In genomic region chr10:68158555-68158954, GRCm38 (mm10) we compare ENCODE assay signal across 21 mouse cellular contexts.
DNase-seq lines count a peak whose midpoint lies in the region; ATAC-seq and TF ChIP-seq lines count a peak whose summit lies in the region.
"Had no signal": no experiment of that assay in that cellular context is flagged by ENCODE, and none has a peak within 500 bp of the region (broad histone marks: within the 10 kb centered on the region; RNA-seq: fewer than 3 reads in every experiment).

No protein-coding gene starts in this region.

- peak overlapping the region; percentile 56 for H3K27ac ChIP-seq in heart, embryonic 13.5 days (replicated peaks)
- no peak overlapping the region for H3K27ac ChIP-seq in intestine, embryonic 14.5 days (ENCODE audit: low read depth)
- H3K27ac ChIP-seq in liver, embryonic 14.5 days, result peak overlapping the region; percentile 22; the same call in 1 of the 2 replicates
- H3K27ac ChIP-seq in stomach, embryonic 16.5 days (ENCODE audit: low read length), result no peak overlapping the region
- H3K27ac ChIP-seq: embryonic facial prominence, embryonic 13.5 days; kidney, embryonic 15.5 days had no signal

- no peaks in the 10 kb centered on the region for H3K27me3 ChIP-seq in heart, embryonic 13.5 days (replicated peaks)
- H3K27me3 ChIP-seq in intestine, embryonic 14.5 days (replicated peaks; ENCODE audit: control insufficient read depth, insufficient read depth, low read length), result no peaks in the 10 kb centered on the region
- H3K27me3 ChIP-seq in liver, embryonic 14.5 days (ENCODE audit: control insufficient read depth, insufficient read depth, low read length), result no peaks in the 10 kb centered on the region
- no peaks in the 10 kb centered on the region for H3K27me3 ChIP-seq in stomach, embryonic 16.5 days (ENCODE audit: control insufficient read depth, insufficient read depth, low read length)
- H3K27me3 ChIP-seq: CH12.LX; embryonic facial prominence, embryonic 13.5 days; heart, embryonic 12.5 days; kidney, embryonic 15.5 days had no signal

- H3K9me3 ChIP-seq in heart, embryonic 13.5 days, result no peaks in the 10 kb centered on the region
- no peaks in the 10 kb centered on the region for H3K9me3 ChIP-seq in intestine, embryonic 14.5 days (ENCODE audit: control insufficient read depth, low read length)
- no peaks in the 10 kb centered on the region for H3K9me3 ChIP-seq in liver, embryonic 14.5 days (ENCODE audit: control insufficient read depth, low read length)
- H3K9me3 ChIP-seq in stomach, embryonic 16.5 days (replicated peaks; ENCODE audit: control insufficient read depth, low read length), result no peaks in the 10 kb centered on the region
- H3K9me3 ChIP-seq: embryonic facial prominence, embryonic 13.5 days; heart, embryonic 12.5 days; kidney, embryonic 15.5 days; limb, embryonic 10.5 days had no signal

- 29% methylated on average over 5 of the region's 5 CpGs for WGBS in heart, embryonic 13.5 days
- WGBS in intestine, embryonic 14.5 days, result 52% methylated on average over 5 of the region's 5 CpGs
- 24% methylated on average over 5 of the region's 5 CpGs for WGBS in liver, embryonic 14.5 days (ENCODE audit: insufficient replicate concordance)
- 45% methylated on average over 5 of the region's 5 CpGs for WGBS in stomach, embryonic 16.5 days

- H3K4me3 ChIP-seq in heart, embryonic 13.5 days, result no peak overlapping the region
- H3K4me3 ChIP-seq in intestine, embryonic 14.5 days (ENCODE audit: low read depth, low read length), result no peak overlapping the region
- peak overlapping the region in 1 of 2 experiments; percentile 33; a peak in 2 of 4 replicates for H3K4me3 ChIP-seq in liver, embryonic 14.5 days (ENCODE audit: insufficient read depth in 1 of 2, low read depth in 2 of 2, low read length in 2 of 2)
- no peak overlapping the region for H3K4me3 ChIP-seq in stomach, embryonic 16.5 days (replicated peaks; ENCODE audit: low read length)
- H3K4me3 ChIP-seq: embryonic facial prominence, embryonic 13.5 days; heart, embryonic 12.5 days; kidney, embryonic 15.5 days; limb, embryonic 10.5 days had no signal

- H3K9ac ChIP-seq in heart, embryonic 13.5 days, result no peak overlapping the region
- no peak overlapping the region for H3K9ac ChIP-seq in intestine, embryonic 14.5 days (ENCODE audit: low read length)
- H3K9ac ChIP-seq in liver, embryonic 14.5 days (replicated peaks), result no peak overlapping the region; the same call in 1 of the 2 replicates
- H3K9ac ChIP-seq in stomach, embryonic 16.5 days (ENCODE audit: low read length), result no peak overlapping the region
- H3K9ac ChIP-seq: embryonic facial prominence, embryonic 13.5 days; heart, embryonic 12.5 days; kidney, embryonic 15.5 days had no signal

- no peaks in the 10 kb centered on the region for H3K36me3 ChIP-seq in heart, embryonic 13.5 days
- no peaks in the 10 kb centered on the region; the same call in 1 of the 2 replicates for H3K36me3 ChIP-seq in intestine, embryonic 14.5 days (ENCODE audit: control insufficient read depth, insufficient read depth, low read length)
- H3K36me3 ChIP-seq in liver, embryonic 14.5 days (replicated peaks; ENCODE audit: control insufficient read depth, insufficient read depth, low read depth), result no peaks in the 10 kb centered on the region
- H3K36me3 ChIP-seq in stomach, embryonic 16.5 days (ENCODE audit: control insufficient read depth, insufficient read depth, low read length), result no peaks in the 10 kb centered on the region
- H3K36me3 ChIP-seq: heart, embryonic 12.5 days had no signal

- H3K4me1 ChIP-seq in heart, embryonic 13.5 days, result peaks cover 54% of the 10 kb centered on the region
- no peaks in the 10 kb centered on the region; the same call in 1 of the 2 replicates for H3K4me1 ChIP-seq in intestine, embryonic 14.5 days (replicated peaks; ENCODE audit: control insufficient read depth, insufficient read depth, low read length)
- H3K4me1 ChIP-seq in liver, embryonic 14.5 days (replicated peaks; ENCODE audit: control insufficient read depth in 2 of 2, insufficient read depth in 2 of 2, low read length in 1 of 2), result peaks cover 58 to 60% of the 10 kb centered on the region in 2 experiments
- H3K4me1 ChIP-seq in stomach, embryonic 16.5 days (ENCODE audit: control insufficient read depth, insufficient read depth, low read length), result 0 out of 2 replicates have a peak, but pooled peaks cover 11% of the 10 kb centered on the region

- no peak for ATAC-seq in heart, embryonic 13.5 days (ENCODE audit: extremely low read depth, insufficient number of reproducible peaks, low FRiP score, low TSS enrichment)
- peak; percentile 55; the same call in 1 of the 2 replicates for ATAC-seq in intestine, embryonic 14.5 days (replicated peaks; ENCODE audit: low FRiP score, low TSS enrichment, low read depth)
- no peak for ATAC-seq in liver, embryonic 14.5 days (ENCODE audit: insufficient read depth)
- ATAC-seq in stomach, embryonic 16.5 days (ENCODE audit: insufficient read depth, low FRiP score), result peak; percentile 63; the same call in 1 of the 2 replicates
- ATAC-seq: forebrain, embryonic 16.5 days; midbrain, embryonic 16.5 days had no signal

- H3K4me2 ChIP-seq in heart, embryonic 13.5 days, result peak overlapping the region; percentile 13; the same call in 1 of the 2 replicates
- no peak overlapping the region for H3K4me2 ChIP-seq in intestine, embryonic 14.5 days (ENCODE audit: low read length)
- peak overlapping the region; percentile 83 for H3K4me2 ChIP-seq in liver, embryonic 14.5 days (ENCODE audit: low read depth)
- H3K4me2 ChIP-seq in stomach, embryonic 16.5 days (ENCODE audit: low read depth, low read length), result no peak overlapping the region
- H3K4me2 ChIP-seq: embryonic facial prominence, embryonic 13.5 days; heart, embryonic 12.5 days; kidney, embryonic 15.5 days had no signal

- no peak for DNase-seq in heart, adult 18-20 months
- no peak for DNase-seq in intestine, embryonic 14.5 days (ENCODE audit: low spot score)
- DNase-seq in liver, embryonic 14.5 days (ENCODE audit: low read depth in 3 of 3, low spot score in 3 of 3), result peak in 1 of 3 experiments; percentile 39
- no peak for DNase-seq in frontal cortex, postnatal 25 days (ENCODE audit: low spot score in 2 of 2)
- DNase-seq in natural killer cell, adult 2 months (ENCODE audit: low spot score in 2 of 2), result no peak
- DNase-seq: adrenal gland, postnatal 25 days; cerebellum, adult 2 months; gastrocnemius, postnatal 36 days; kidney, postnatal 4 days; layer of hippocampus, adult 9-11 months; lung, adult 18-20 months; thymus, postnatal 25 days had no signal

- TF ChIP-seq CTCF in liver, embryonic 14.5 days (IDR thresholded peaks at IDR 0.05; ENCODE audit: low read depth), result no peak

- TF ChIP-seq EP300 in liver, embryonic 14.5 days (IDR thresholded peaks at IDR 0.05; ENCODE audit: low read depth), result peak; percentile 36; the same call in 1 of the 2 replicates

Comparison
In these comparisons a context has a peak if more than half of its experiments do, and no peak if none do; other contexts are left out.
1. ATAC-seq: peak in intestine, embryonic 14.5 days (single experiment) and stomach, embryonic 16.5 days (single experiment); none in heart, embryonic 13.5 days (single experiment) and liver, embryonic 14.5 days (single experiment).
2. H3K27ac ChIP-seq: peak in heart, embryonic 13.5 days (single experiment) and liver, embryonic 14.5 days (single experiment); none in intestine, embryonic 14.5 days (single experiment) and stomach, embryonic 16.5 days (single experiment).
3. H3K4me2 ChIP-seq: peak in heart, embryonic 13.5 days (single experiment) and liver, embryonic 14.5 days (single experiment); none in intestine, embryonic 14.5 days (single experiment) and stomach, embryonic 16.5 days (single experiment).